In the genomic region with DNA sequence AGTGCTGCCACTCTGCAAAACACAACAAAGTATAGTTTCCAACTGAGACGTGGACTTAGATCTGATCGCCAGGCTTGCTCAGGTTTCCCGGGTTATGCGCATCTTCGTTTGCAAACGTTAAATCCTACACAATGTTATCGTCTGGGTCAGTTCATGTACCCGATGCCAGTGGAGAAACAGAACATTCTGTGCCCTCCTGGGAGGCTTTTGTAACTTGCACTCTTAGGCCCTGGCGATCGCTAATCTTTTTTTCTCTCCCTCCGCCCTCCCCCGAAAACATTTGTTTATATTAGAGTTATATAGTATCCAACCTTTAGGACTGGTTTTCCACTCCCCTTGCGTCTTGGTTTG, we compare ENCODE assay signal across 8 mouse cellular contexts. TPM values are rescaled to one million over a fixed set of nuclear protein-coding genes. Genes with fewer than 3 reads are reported as not detected.
DNase-seq lines count a peak whose midpoint lies in the region; ATAC-seq and TF ChIP-seq lines count a peak whose summit lies in the region.

No protein-coding gene starts in this region.

- peaks cover 38% of the 10 kb centered on the region for H3K27me3 ChIP-seq in heart, embryonic 14.5 days (ENCODE audit: control insufficient read depth, insufficient read depth, low read length)
- peaks cover 69% of the 10 kb centered on the region for H3K27me3 ChIP-seq in hindbrain, embryonic 12.5 days
- peaks cover 27% of the 10 kb centered on the region for H3K27me3 ChIP-seq in liver, postnatal 0 days (ENCODE audit: insufficient read depth, low read length)

- peak; percentile 36; the same call in 1 of the 2 replicates for TF ChIP-seq EP300 in liver, postnatal 0 days (IDR thresholded peaks at IDR 0.05; ENCODE audit: low read depth)

- H3K9ac ChIP-seq in heart, embryonic 14.5 days (ENCODE audit: low read length): peak overlapping the region; percentile 72
- H3K9ac ChIP-seq in hindbrain, embryonic 12.5 days: no peak overlapping the region
- peak overlapping the region; percentile 63; the same call in 1 of the 2 replicates for H3K9ac ChIP-seq in liver, postnatal 0 days (replicated peaks)

- 14% methylated on average over 13 of the region's 13 CpGs for WGBS in heart, embryonic 14.5 days
- WGBS in hindbrain, embryonic 12.5 days: 8% methylated on average over 13 of the region's 13 CpGs
- WGBS in liver, postnatal 0 days (ENCODE audit: insufficient replicate concordance): 8% methylated on average over 13 of the region's 13 CpGs

- intact Hi-C loops in heart, postnatal 25 days (cut with DNase I): no loop called here

- no peak for DNase-seq in heart, postnatal 25 days (ENCODE audit: low spot score)
- no peak for DNase-seq in liver, postnatal 0 days
- no peak for DNase-seq in right cerebral cortex, postnatal 36 days (ENCODE audit: low spot score in 2 of 2)
- DNase-seq in Muller cell, postnatal 12 days (ENCODE audit: inconsistent ontology term): no peak
- DNase-seq in right cerebral cortex, postnatal 25 days: no peak

- H3K4me3 ChIP-seq in heart, embryonic 14.5 days (ENCODE audit: control insufficient read depth in 1 of 2, insufficient read depth in 1 of 2, low read depth in 1 of 2, low read length in 2 of 2): peak overlapping the region; percentile 40 to 61
- peak overlapping the region; percentile 59 for H3K4me3 ChIP-seq in brown adipose tissue, adult 24 weeks (ENCODE audit: insufficient read depth, low read depth, low read length)
- H3K4me3 ChIP-seq in hindbrain, embryonic 12.5 days: peak overlapping the region; percentile 44
- H3K4me3 ChIP-seq in liver, postnatal 0 days (ENCODE audit: low read depth, low read length): peak overlapping the region; percentile 54

- H3K4me2 ChIP-seq in heart, embryonic 14.5 days (ENCODE audit: low read length): peak overlapping the region; percentile 94
- H3K4me2 ChIP-seq in hindbrain, embryonic 12.5 days (replicated peaks): peak overlapping the region; percentile 72
- H3K4me2 ChIP-seq in liver, postnatal 0 days (ENCODE audit: low read depth, low read length): peak overlapping the region; percentile 65

- no peak for ATAC-seq in heart, embryonic 14.5 days (ENCODE audit: insufficient number of reproducible peaks, insufficient read depth, low FRiP score, low read depth)
- no peak for ATAC-seq in hindbrain, embryonic 12.5 days (ENCODE audit: low FRiP score)
- ATAC-seq in liver, postnatal 0 days: peak; percentile 24; the same call in 1 of the 2 replicates

- no peak for TF ChIP-seq CTCF in liver, postnatal 0 days (IDR thresholded peaks at IDR 0.05; ENCODE audit: low read depth)

- no peak overlapping the region for H3K27ac ChIP-seq in heart, embryonic 14.5 days (replicated peaks in 1 of 2; ENCODE audit: control insufficient read depth in 1 of 2, insufficient read depth in 1 of 2, low read depth in 2 of 2, low read length in 2 of 2)
- no peak overlapping the region for H3K27ac ChIP-seq in brown adipose tissue, adult 24 weeks (replicated peaks; ENCODE audit: low read depth, low read length)
- no peak overlapping the region for H3K27ac ChIP-seq in hindbrain, embryonic 12.5 days
- peak overlapping the region; percentile 19; the same call in 1 of the 2 replicates for H3K27ac ChIP-seq in liver, postnatal 0 days (ENCODE audit: low read depth)

- no peaks in the 10 kb centered on the region for H3K9me3 ChIP-seq in heart, embryonic 14.5 days (ENCODE audit: control insufficient read depth, low read length)
- H3K9me3 ChIP-seq in hindbrain, embryonic 12.5 days (replicated peaks): no peaks in the 10 kb centered on the region
- no peaks in the 10 kb centered on the region for H3K9me3 ChIP-seq in liver, postnatal 0 days (ENCODE audit: low read length)

- peaks cover 6 to 33% of the 10 kb centered on the region in 2 experiments for H3K4me1 ChIP-seq in heart, embryonic 14.5 days (ENCODE audit: control insufficient read depth in 2 of 2, insufficient read depth in 2 of 2, low read length in 2 of 2)
- H3K4me1 ChIP-seq in brown adipose tissue, adult 24 weeks (ENCODE audit: control insufficient read depth, insufficient read depth, insufficient read length, low read length): no peaks in the 10 kb centered on the region; the same call in 1 of the 2 replicates
- H3K4me1 ChIP-seq in hindbrain, embryonic 12.5 days: peaks cover 11% of the 10 kb centered on the region
- H3K4me1 ChIP-seq in liver, postnatal 0 days (ENCODE audit: insufficient read depth): peaks cover 12% of the 10 kb centered on the region

- H3K36me3 ChIP-seq in heart, embryonic 14.5 days (ENCODE audit: control insufficient read depth, insufficient read depth, low read length): no peaks in the 10 kb centered on the region
- no peaks in the 10 kb centered on the region for H3K36me3 ChIP-seq in hindbrain, embryonic 12.5 days
- no peaks in the 10 kb centered on the region for H3K36me3 ChIP-seq in liver, postnatal 0 days (replicated peaks; ENCODE audit: insufficient read depth, low read length)

RNA-seq across cellular contexts. Expression of a gene that starts 0.4 kb away (rescaled TPM):
- polyA plus RNA-seq in heart, embryonic 14.5 days (2014; fragmentation: Nextera tagmentation; extraction: Ambion mirVana): 1.9 and 2.1 TPM in 2 replicates
- under 1 TPM in 1 of 2 experiments, not detected in 1; 0.16 TPM for total RNA-seq in heart, postnatal 25 days (2021)
- polyA plus RNA-seq in brown adipose tissue, adult 24 weeks (2012; ENCODE audit: insufficient read depth, insufficient read length, missing spikeins): 1.1 and 1.5 TPM in 2 replicates
- 2.2 and 2.8 TPM in 2 replicates for polyA plus RNA-seq in hindbrain, embryonic 12.5 days (2016; fragmentation: Nextera tagmentation; extraction: Ambion mirVana)
- 2.2 and 2.4 TPM in 2 replicates for polyA plus RNA-seq in liver, postnatal 0 days (2015; fragmentation: Nextera tagmentation; extraction: Ambion mirVana)
